8 mouse cellular contexts compared by ENCODE assay signal in genomic region chr6:81817050-81817827, GRCm38 (mm10).
DNase-seq lines count a peak whose midpoint lies in the region; ATAC-seq lines count a peak whose summit lies in the region.
"Had no signal": no experiment of that assay in that cellular context is flagged by ENCODE, and none has a peak within 500 bp of the region (broad histone marks: within the 10 kb centered on the region; RNA-seq: fewer than 3 reads in every experiment).

No protein-coding gene starts in this region.

- H3K27ac ChIP-seq in forebrain, embryonic 16.5 days (ENCODE audit: low read length), result no peak overlapping the region

- H3K4me2 ChIP-seq in forebrain, embryonic 16.5 days (ENCODE audit: low read length), result no peak overlapping the region

- no peak overlapping the region for H3K4me3 ChIP-seq in forebrain, embryonic 16.5 days (replicated peaks; ENCODE audit: low read length)
- H3K4me3 ChIP-seq: erythroblast, embryonic 14.5 days had no signal

- peak; percentile 34 for DNase-seq in urinary bladder, postnatal 14 days (ENCODE audit: low spot score)
- no peak for DNase-seq in urinary bladder, adult 2 months (ENCODE audit: low spot score)
- peak; percentile 82 for DNase-seq in layer of hippocampus, adult 11-12 months (ENCODE audit: low spot score)
- DNase-seq in lung, postnatal 25 days (ENCODE audit: low spot score), result peak; percentile 10
- peak; percentile 71 to 77 for DNase-seq in right cerebral cortex, postnatal 36 days (ENCODE audit: low spot score in 2 of 2)

- H3K9ac ChIP-seq in forebrain, embryonic 16.5 days (replicated peaks; ENCODE audit: low read depth, low read length), result no peak overlapping the region

- 65% methylated on average over 9 of the region's 9 CpGs for WGBS in forebrain, embryonic 16.5 days

- H3K27me3 ChIP-seq in forebrain, embryonic 16.5 days (replicated peaks; ENCODE audit: control insufficient read depth, insufficient read depth, low read length), result no peaks in the 10 kb centered on the region

- H3K4me1 ChIP-seq in forebrain, embryonic 16.5 days (replicated peaks; ENCODE audit: control insufficient read depth, insufficient read depth, low read length), result 0 out of 2 replicates have a peak, but pooled peaks cover 7% of the 10 kb centered on the region

- H3K9me3 ChIP-seq in forebrain, embryonic 16.5 days (ENCODE audit: control insufficient read depth, low read length), result no peaks in the 10 kb centered on the region

- no peaks in the 10 kb centered on the region for H3K36me3 ChIP-seq in forebrain, embryonic 16.5 days (ENCODE audit: control insufficient read depth, insufficient read depth)

- ATAC-seq in cerebellum, adult (ENCODE audit: insufficient number of reproducible peaks, low FRiP score, low TSS enrichment), result peak; percentile 28; the same call in 1 of the 2 replicates
- ATAC-seq in forebrain, embryonic 16.5 days, result peak; percentile 80
